Mouse (Mus musculus) WW6 (cell line): ENCODE measurements around the gene Arf3.

ENCODE experiments used
- DNase-seq: peaks from one replicate; pipeline ENCODE4 v3.0.0-alpha.2; 2013; ENCODE audit warnings: low read depth, low spot score

Arf3 gene

DNA sequence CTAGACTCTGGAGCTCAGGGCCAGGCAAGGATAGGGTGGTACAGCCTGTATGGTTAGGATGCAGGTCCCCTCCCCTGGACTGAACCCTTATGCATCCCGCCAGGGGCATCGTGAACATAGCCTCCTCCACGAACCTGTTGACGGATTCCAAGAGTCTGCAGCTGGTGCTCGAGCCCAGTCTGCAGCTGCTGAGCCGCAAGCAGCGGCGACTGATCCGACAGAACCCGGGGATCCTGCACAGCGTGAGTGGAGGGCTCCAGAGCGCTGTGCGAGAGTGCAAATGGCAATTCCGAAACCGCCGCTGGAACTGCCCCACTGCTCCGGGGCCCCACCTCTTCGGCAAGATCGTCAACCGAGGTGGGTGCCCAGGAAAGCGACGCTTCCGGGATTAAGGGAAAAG, 27.7 kb upstream of the Arf3 start:
- no peak for DNase-seq

DNA sequence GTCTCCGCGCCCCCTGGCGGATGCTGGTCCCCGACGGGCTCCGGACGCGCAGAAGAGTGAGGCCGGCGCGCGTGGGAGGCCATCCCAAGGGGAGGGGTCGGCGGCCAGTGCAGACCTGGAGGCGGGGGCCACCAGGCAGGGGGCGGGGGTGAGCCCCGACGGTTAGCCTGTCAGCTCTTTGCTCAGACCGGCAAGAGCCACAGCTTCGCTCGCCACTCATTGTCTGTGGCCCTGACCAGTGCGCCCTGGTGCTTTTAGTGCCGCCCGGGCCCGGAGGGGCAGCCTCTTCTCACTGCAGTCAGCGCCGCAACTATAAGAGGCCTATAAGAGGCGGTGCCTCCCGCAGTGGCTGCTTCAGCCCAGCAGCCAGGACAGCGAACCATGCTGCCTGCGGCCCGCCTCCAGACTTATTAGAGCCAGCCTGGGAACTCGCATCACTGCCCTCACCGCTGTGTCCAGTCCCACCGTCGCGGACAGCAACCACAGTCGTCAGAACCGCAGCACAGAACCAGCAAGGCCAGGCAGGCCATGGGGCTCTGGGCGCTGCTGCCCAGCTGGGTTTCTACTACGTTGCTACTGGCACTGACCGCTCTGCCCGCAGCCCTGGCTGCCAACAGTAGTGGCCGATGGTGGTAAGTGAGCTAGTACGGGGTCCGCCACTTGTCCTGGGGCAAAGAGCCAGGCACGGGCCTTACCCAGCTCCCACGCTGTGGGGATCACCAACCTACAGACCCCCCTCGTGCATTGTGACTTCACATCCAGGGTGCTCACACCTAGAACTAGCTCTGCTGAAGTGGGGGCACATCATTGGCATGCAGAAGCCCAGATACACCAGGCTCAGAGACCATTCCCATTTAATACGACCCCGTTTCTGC, 26.9 kb upstream of the Arf3 start, which contains the start of gene Wnt1:
Gene Wnt1, plus strand, starts transcription at position 197 of the 875 bp plus-strand sequence.
- no peak for DNase-seq

DNA sequence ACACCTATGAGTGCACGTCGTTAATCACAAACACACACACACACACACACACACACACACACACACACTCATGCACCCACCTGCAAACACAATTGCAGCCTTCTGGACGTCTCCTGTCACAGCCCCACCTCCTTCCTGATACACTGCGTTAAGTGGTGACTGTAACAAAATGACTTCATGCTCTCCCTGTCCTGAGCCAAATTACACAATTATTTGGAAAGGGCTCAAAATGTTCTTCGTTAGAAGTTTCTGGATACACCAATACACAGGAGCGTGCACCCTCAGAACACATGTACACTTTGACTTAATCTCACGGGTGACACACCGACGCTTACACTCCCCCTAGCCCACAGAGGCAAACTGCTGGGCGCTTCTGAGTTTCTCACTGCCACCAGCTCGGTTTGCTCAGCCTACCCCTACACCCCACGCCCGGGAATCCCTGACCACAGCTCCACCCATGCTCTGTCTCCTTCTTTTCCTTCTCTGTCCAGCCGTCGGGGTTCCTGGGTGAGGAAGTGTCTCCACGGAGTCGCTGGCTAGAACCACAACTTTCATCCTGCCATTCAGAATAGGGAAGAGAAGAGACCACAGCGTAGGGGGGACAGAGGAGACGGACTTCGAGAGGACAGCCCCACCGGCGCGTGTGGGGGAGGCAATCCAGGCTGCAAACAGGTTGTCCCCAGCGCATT, 26.1 kb upstream of the Arf3 start:
- DNase-seq: no peak

- no peak for DNase-seq
These were observed 24.9 kb upstream of the Arf3 start for GRCm38 (mm10) chr15:98787930-98788329.

GRCm38 (mm10) chr15:98785744-98786143, 22.7 kb upstream of the Arf3 start:
- no peak for DNase-seq

DNA sequence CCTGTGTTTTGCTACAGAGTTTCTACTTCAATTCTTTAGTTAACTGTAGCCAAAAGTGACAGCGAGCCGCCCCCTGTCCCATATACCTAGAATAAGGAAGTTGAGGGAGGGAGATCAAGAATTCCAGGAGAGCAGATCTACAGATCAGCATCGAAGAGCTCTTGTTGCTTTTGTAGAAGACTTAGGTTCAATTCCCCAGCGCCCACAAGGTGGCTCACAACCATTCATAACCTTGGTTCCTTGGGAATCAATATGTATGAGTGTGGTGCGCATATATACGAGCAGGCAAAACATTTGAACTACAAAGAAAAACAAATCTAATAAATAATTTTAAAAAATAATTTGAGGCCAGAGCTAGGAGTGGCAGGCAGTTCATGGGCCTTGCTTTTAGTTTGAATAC, 18.2 kb upstream of the Arf3 start:
- DNase-seq: no peak

DNA sequence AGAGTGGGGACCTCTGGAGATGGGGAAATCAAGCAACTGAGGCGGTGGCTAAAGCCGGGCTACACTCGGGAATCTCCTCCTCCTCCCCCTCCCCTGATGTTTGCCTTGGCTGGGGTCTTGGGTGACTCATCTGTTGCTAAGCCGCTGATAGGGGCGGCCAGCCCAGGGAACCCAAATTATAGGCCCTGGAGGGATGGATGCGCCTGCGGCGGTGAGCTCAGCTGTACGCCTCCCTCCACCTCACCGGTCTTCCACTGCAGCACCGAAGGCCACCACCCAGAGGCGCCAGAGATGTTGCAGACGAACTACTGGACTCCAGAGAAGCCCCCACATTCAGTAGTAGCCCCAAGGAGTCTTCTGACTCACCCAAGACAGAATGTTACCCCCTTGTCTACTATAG, 17.6 kb upstream of the Arf3 start:
- DNase-seq: no peak

DNA sequence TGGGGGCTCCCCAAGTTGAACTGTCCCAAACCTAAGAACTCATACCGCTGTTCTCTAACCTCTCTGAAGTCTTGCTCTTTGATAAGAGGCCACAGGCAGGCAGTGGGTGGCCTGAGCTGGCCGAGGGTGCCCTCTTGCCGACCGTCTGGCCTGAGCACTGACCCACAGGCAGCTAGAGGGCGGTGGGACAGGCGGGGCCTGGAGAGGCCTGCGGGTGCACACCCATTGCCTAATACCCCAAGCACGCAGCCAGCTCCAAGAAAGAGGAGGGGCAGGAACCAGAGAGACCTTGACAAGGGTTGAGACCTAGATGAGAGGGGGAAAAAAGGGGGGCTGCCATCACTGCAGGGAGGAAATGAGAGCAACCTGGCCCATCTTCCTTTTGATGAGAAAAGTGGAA, 17.1 kb upstream of the Arf3 start:
- DNase-seq: no peak

- no peak for DNase-seq
These were observed 15.8 kb upstream of the Arf3 start for GRCm38 (mm10) chr15:98778806-98779205.

- DNase-seq: no peak
These were observed 15.3 kb upstream of the Arf3 start for GRCm38 (mm10) chr15:98778191-98778770.

GRCm38 (mm10) chr15:98777762-98778161, 14.7 kb upstream of the Arf3 start, which contains the start of gene Wnt10b:
TSS of gene Wnt10b (minus strand) at chr15:98778150.
- DNase-seq: no peak

GRCm38 (mm10) chr15:98777005-98777616, 14.1 kb upstream of the Arf3 start:
- DNase-seq: no peak

GRCm38 (mm10) chr15:98776280-98777004, 13.4 kb upstream of the Arf3 start:
- DNase-seq: no peak

- no peak for DNase-seq
These were observed 12.5 kb upstream of the Arf3 start for GRCm38 (mm10) chr15:98775533-98775932.

- DNase-seq: no peak
These were observed 11.1 kb upstream of the Arf3 start for GRCm38 (mm10) chr15:98774096-98774495.

GRCm38 (mm10) chr15:98772511-98773211, 9.6 kb upstream of the Arf3 start:
- no peak for DNase-seq

- no peak for DNase-seq
These were observed 8.9 kb upstream of the Arf3 start for GRCm38 (mm10) chr15:98771813-98772425.

DNA sequence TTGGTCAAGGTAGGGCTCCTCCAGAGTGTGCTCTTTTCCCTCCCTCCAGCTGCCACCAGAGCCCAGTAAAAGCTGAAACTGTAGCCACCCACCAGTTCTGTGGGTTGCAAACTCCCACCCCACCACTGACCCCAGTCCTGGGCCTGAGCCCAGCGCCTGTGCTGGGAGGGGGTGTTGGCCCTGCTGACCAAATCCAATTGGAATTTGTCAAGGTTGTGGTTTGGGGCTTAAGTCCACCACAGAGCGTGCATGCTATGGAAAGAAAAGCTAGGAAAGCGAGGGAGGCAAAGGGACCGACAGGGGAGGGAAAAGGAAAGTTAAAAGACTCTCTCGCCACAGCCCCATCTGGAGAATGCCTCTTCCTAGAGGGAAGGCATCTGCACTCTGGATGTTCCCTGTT, 5.2 kb upstream of the Arf3 start:
- no peak for DNase-seq

- no peak for DNase-seq
These were observed 2.9 kb upstream of the Arf3 start for GRCm38 (mm10) chr15:98765929-98766328.

- no peak for DNase-seq
These were observed 803 bp downstream of the Arf3 start for GRCm38 (mm10) chr15:98762201-98762621.
